Mouse (Mus musculus): ENCODE measurements at regions not wholly inside any gene's neighbourhood (a gene's known extent, or its start where the extent isn't known, plus 50 kb on each side); places are given as distances from the start of the nearest gene placed in this dataset.

DNA sequence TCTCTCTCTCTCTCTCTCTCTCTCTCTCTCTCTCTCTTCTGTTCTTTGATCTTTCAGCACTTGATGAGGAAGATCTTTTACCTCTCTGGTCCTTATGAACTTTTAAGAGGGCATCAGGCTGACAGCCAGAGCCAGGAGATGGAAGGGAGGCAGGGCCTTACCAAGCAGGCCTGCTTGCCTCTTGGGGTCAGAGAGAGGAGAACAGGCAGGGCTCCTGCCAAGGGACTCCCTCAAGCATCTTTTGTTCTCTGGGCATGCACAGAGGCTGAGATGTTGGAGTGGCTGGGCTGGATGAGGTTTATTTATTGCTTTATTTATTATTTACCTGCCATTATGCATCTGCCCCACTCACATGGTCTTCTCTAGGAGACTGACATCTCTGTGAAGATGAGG is 278.5 kb downstream of the Psat1 start:
- no peak overlapping the region for H3K4me3 ChIP-seq
- intact Hi-C loops (cut with DNase I), result no loop called here
- TF ChIP-seq CTCF (IDR thresholded peaks at IDR 0.05), result no peak
- H3K27ac ChIP-seq, result no peak overlapping the region; the same call in 1 of the 2 replicates
- DNase-seq (ENCODE audit: extremely low spot score in 1 of 2, low spot score in 2 of 2), result no peak

DNA sequence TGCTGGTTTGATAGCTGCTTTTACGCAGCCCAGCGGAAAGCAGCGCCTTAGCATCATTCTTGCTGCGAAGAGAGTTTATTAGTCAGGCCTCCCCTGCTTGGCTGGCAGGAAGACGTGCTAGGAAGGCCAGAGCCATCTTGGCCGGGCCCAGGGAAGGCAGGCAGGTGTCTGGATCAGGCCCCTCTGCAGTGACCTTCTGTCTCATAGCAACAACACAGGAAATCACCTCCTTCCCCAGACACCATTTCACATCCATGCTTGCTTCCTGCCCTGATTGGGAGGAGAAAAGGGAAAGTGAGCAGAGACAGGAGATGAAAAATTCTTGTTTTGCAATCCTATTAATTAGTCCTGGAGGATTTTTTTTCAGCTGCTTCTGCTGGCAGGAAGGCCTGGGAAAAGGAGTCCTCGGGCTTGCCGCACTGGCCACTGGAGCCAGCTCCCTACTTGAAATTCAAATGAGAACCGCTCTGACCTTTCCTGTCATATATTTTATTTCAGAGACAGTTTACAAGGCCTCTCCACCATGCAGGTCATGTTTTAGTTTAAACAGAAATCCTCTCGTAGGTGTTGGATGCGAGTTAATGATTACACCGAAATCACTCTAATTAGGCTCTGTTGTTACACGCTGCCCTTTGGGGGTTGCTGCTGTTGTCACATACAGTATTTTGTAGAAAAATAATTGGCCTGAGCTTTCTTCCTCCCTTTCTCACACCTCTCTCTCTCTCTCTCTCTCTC is 279.1 kb downstream of the Psat1 start:
- DNase-seq (ENCODE audit: extremely low spot score in 1 of 2, low spot score in 2 of 2), result no peak
- intact Hi-C loops (cut with DNase I), result no loop called here
- H3K27ac ChIP-seq, result peak overlapping the region; percentile 2
- no peak for TF ChIP-seq CTCF (IDR thresholded peaks at IDR 0.05)
- no peak overlapping the region for H3K4me3 ChIP-seq

- Histone ChIP-seq H3K27ac (no peak overlapping the region), H3K4me3 (no peak overlapping the region)
- no peak for TF ChIP-seq CTCF (IDR thresholded peaks at IDR 0.05)
- no peak for DNase-seq (ENCODE audit: extremely low spot score in 1 of 2, low spot score in 2 of 2)
- intact Hi-C loops (cut with DNase I), result no loop called here
Measured at GRCm38 (mm10) chr19:15663659-15664255, 283.4 kb downstream of the Psat1 start.

- TF ChIP-seq CTCF (IDR thresholded peaks at IDR 0.05), result no peak
- intact Hi-C loops (cut with DNase I), result no loop called here
- Histone ChIP-seq H3K4me3 (no peak overlapping the region), H3K27ac (no peak overlapping the region)
- no peak for DNase-seq (ENCODE audit: extremely low spot score in 1 of 2, low spot score in 2 of 2)
Measured at GRCm38 (mm10) chr19:15658611-15659010, 288.5 kb downstream of the Psat1 start.

GRCm38 (mm10) chr19:15657846-15658245 is 289.3 kb downstream of the Psat1 start:
- Histone ChIP-seq H3K27ac (no peak overlapping the region), H3K4me3 (no peak overlapping the region)
- intact Hi-C loops (cut with DNase I), result no loop called here
- TF ChIP-seq CTCF (IDR thresholded peaks at IDR 0.05), result no peak
- DNase-seq (ENCODE audit: extremely low spot score in 1 of 2, low spot score in 2 of 2), result no peak

DNA sequence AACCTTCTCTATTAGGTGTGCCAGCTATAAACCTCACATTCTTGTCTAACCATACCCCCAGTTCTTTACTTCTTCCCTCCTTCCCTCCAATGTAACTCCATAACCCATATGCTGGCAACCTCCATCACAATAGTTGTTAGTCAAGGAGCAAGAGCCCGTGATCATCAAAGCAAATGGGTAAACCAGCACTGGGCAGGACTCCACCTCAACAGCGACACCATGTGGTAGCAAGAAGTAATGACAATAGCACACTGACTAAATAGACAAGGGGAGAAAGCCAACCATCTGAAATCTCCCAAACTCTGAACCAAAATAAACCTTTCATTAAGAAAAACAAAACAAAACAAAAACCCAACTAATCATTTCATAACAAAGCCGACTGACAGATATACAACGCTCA is 297.8 kb downstream of the Psat1 start:
- TF ChIP-seq CTCF (IDR thresholded peaks at IDR 0.05), result peak; percentile 77
- intact Hi-C loops (cut with DNase I), result loop anchor here (5.0 kb wide), 1 partner anchor 153 kb away; no protein-coding TSS in a partner anchor
- DNase-seq (ENCODE audit: extremely low spot score in 1 of 2, low spot score in 2 of 2), result peak; percentile 28 to 32

DNA sequence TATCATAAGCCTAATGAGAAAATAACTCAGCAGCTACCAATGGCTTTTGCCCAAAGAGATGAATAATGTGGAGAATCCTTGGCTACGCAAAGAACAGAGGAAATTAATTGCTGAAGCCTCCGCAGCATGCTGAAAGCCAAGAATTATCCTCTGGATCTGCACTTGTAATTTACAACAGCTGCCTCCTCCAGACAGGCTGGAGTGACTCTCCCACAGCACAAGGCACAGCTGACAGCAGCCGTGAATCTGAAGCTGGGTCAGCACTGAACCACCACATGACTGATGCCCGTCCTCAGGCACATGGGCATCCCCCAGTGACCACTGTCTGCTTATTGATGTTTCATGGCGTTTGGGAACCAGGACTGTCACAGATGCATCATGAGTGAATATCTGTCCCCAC is 299.8 kb downstream of the Psat1 start:
- H3K4me3 ChIP-seq, result no peak overlapping the region
- TF ChIP-seq CTCF (IDR thresholded peaks at IDR 0.05), result no peak
- DNase-seq (ENCODE audit: extremely low spot score in 1 of 2, low spot score in 2 of 2), result peak in 1 of 2 experiments; percentile 24
- H3K27ac ChIP-seq, result no peak overlapping the region
- intact Hi-C loops (cut with DNase I), result loop anchor here (5.0 kb wide), 1 partner anchor 155 kb away; no protein-coding TSS in a partner anchor

More for the DNA sequence above, 297.8 kb downstream of the Psat1 start:
- no peak overlapping the region for H3K27ac ChIP-seq
- no peak overlapping the region for H3K4me3 ChIP-seq

GRCm38 (mm10) chr19:15644786-15645185 is 302.4 kb downstream of the Psat1 start:
- peak in 1 of 2 experiments; percentile 29 for DNase-seq (ENCODE audit: extremely low spot score in 1 of 2, low spot score in 2 of 2)
- intact Hi-C loops (cut with DNase I), result loop anchor here (5.0 kb wide), 1 partner anchor 158 kb away; no protein-coding TSS in a partner anchor
- H3K27ac ChIP-seq, result no peak overlapping the region
- TF ChIP-seq CTCF (IDR thresholded peaks at IDR 0.05), result no peak
- no peak overlapping the region for H3K4me3 ChIP-seq

DNA sequence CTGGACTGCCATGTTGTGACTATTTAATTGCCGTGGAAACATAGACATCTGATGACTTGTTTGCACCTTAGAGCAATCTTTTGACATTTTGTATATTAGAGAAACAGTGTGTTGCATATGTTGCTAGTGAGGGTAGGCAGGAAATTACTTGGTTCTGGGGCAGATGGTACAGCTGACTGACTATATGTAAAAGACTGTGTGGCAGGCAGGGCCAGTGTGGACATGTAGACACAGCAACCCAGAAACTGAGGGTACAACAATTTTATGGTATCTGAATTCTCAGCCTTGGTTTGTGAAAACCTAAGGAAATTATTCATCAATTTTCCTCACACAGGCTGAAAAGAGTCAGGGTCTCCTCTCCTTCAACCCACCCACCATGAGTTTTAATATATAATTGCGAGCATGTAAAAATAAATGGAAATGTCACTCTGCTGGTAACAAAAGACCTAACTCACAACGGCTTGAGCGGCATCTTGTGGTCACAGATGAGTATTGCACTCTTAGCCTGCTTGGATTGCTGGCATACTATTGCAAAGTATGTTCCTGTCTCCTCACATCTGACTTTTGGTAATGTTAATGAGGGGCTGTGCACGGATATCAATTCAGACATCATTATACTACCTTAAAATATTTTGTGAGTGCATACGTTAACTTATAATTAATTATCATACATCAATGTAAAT is 329.8 kb downstream of the Psat1 start:
- no peak overlapping the region; the same call in 1 of the 2 replicates for H3K4me3 ChIP-seq
- H3K27ac ChIP-seq, result no peak overlapping the region; the same call in 1 of the 2 replicates
- intact Hi-C loops (cut with DNase I), result loop anchor here (5.0 kb wide), 3 partner anchors 185 to 1020 kb away; partner anchors contain the start of gene Tle4
- peak; percentile 94 for TF ChIP-seq CTCF (IDR thresholded peaks at IDR 0.05)
- peak; percentile 63 to 74 for DNase-seq (ENCODE audit: extremely low spot score in 1 of 2, low spot score in 2 of 2)

GRCm38 (mm10) chr19:15614648-15615561 is 332.2 kb downstream of the Psat1 start:
- H3K4me3 ChIP-seq, result no peak overlapping the region
- no peak overlapping the region for H3K27ac ChIP-seq
- DNase-seq (ENCODE audit: extremely low spot score in 1 of 2, low spot score in 2 of 2), result no peak
- TF ChIP-seq CTCF (IDR thresholded peaks at IDR 0.05), result no peak
- intact Hi-C loops (cut with DNase I), result loop anchor here (5.0 kb wide), 3 partner anchors 187 to 1018 kb away; partner anchors contain the start of gene Tle4

GRCm38 (mm10) chr19:15611137-15611758 is 335.9 kb downstream of the Psat1 start:
- TF ChIP-seq CTCF (IDR thresholded peaks at IDR 0.05), result no peak
- intact Hi-C loops (cut with DNase I), result no loop called here
- Histone ChIP-seq H3K4me3 (no peak overlapping the region), H3K27ac (no peak overlapping the region)
- DNase-seq (ENCODE audit: extremely low spot score in 1 of 2, low spot score in 2 of 2), result no peak
